Mouse (Mus musculus) midbrain, embryonic 11.5 days (tissue): ENCODE data around the gene Adprh. TPM values are rescaled to one million over a fixed set of nuclear protein-coding genes. Genes with fewer than 3 reads are reported as not detected.

Experiments used
- ATAC-seq: fragments of 200-750 bp; cut with Nextera tagmentation; 2 replicates; pipeline ENCODE4 v1.8.0; 2017; ENCODE audit warnings: moderate TSS enrichment, moderate library complexity; ENCODE audit not compliant: low FRiP score
- DNase-seq: peaks from one replicate; pipeline ENCODE4 v3.0.0; 2015; ENCODE audit warnings: low spot score; ENCODE audit errors: missing footprints
- H3K27ac ChIP-seq: fragments of 300-500 bp; sonication (generic); 2 replicates; pipeline ENCODE4 v1.5.1; 2014; ENCODE audit warnings: low read depth, low read length
- H3K27me3 ChIP-seq: fragments of 300-500 bp; sonication (generic); 2 replicates; pipeline ENCODE4 v1.6.1; 2014; ENCODE audit warnings: mild to moderate bottlenecking, low read length, moderate library complexity, mixed read lengths; ENCODE audit not compliant: control insufficient read depth, insufficient read depth
- H3K36me3 ChIP-seq: fragments of 300-500 bp; sonication (generic); 2 replicates; pipeline ENCODE4 v1.6.1; 2014; ENCODE audit warnings: mild to moderate bottlenecking, low read length, moderate library complexity, mixed read lengths; ENCODE audit not compliant: control insufficient read depth, insufficient read depth
- H3K4me1 ChIP-seq: fragments of 300-500 bp; sonication (generic); 2 replicates; pipeline ENCODE4 v1.6.1; 2014; ENCODE audit warnings: low read length; ENCODE audit not compliant: control insufficient read depth, insufficient read depth
- H3K4me2 ChIP-seq: fragments of 300-500 bp; sonication (generic); 2 replicates; pipeline ENCODE4 v1.6.1; 2014; ENCODE audit warnings: mild to moderate bottlenecking, moderate library complexity
- H3K4me3 ChIP-seq: fragments of 300-500 bp; sonication (generic); 2 replicates; pipeline ENCODE4 v1.5.1; 2014; ENCODE audit warnings: low read depth, low read length
- H3K9ac ChIP-seq: fragments of 300-500 bp; sonication (generic); 2 replicates; pipeline ENCODE4 v1.6.1; 2014; ENCODE audit warnings: low read length
- H3K9me3 ChIP-seq: fragments of 300-500 bp; sonication (generic); 2 replicates; pipeline ENCODE4 v1.6.1; 2016; ENCODE audit warnings: low read length; ENCODE audit not compliant: control insufficient read depth
- WGBS: fragments of 180-500 bp; shearing (Covaris S2); extraction: QIAGEN DNeasy Blood & Tissue Kit; methylation state at CpG from one replicate; pipeline ENCODE4 v1.1.7; 2014; 5-methylcytosine and 5-hydroxymethylcytosine counted together
- polyA plus RNA-seq: library from polyadenylated mRNA; unstranded; fragments of >200 nt; fragmentation: Nextera tagmentation; extraction: Ambion mirVana; gene quantifications from 2 replicates; pipeline ENCODE4 v1.2.1, GENCODE M21; 2014

The Adprh gene
- polyA plus RNA-seq, 1 experiment from 2014 or later = 134 TPM

- H3K9ac ChIP-seq = no peak overlapping the region
- DNase-seq (no peak), ATAC-seq (no peak)
- H3K9me3 ChIP-seq = no peaks in the 10 kb centered on the region
- 82% methylated on average over 6 of the region's 6 CpGs for WGBS
- no peak overlapping the region for H3K27ac ChIP-seq
- H3K27me3 ChIP-seq = no peaks in the 10 kb centered on the region
- no peak overlapping the region for H3K4me2 ChIP-seq
- no peaks in the 10 kb centered on the region for H3K4me1 ChIP-seq
- no peaks in the 10 kb centered on the region for H3K36me3 ChIP-seq
- H3K4me3 ChIP-seq = no peak overlapping the region
Observed at GRCm38 (mm10) chr16:38406708-38407107, 45.8 kb downstream of the Adprh start.

DNA sequence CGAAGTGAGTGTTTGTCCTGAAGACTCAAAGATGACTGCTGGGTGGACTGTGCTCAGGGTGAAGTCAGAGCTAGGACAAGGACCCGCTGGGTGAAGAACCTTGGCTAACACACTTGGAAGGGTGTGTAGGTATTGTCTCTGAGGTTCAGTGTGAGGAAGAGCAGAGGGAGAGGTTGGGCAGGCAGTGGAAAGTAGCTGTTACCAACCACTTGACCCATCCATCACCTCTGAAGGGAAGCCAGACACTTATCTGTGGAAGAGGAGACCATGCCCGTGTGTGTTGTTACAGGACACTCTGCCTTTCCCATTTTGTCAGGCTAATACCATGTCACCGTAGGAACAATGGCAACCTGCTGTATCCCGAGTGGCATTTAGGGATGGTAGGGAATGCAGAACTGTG is 46.2 kb downstream of the Adprh start:
- 78% methylated on average over 5 of the region's 5 CpGs for whole genome bisulfite sequencing
- DNase-seq (no peak), ATAC-seq (no peak)
- no peaks in the 10 kb centered on the region for H3K4me1 ChIP-seq
- H3K27me3 ChIP-seq = no peaks in the 10 kb centered on the region
- H3K4me2 ChIP-seq = no peak overlapping the region
- no peak overlapping the region for H3K9ac ChIP-seq
- no peaks in the 10 kb centered on the region for H3K9me3 ChIP-seq
- no peak overlapping the region for H3K4me3 ChIP-seq
- H3K36me3 ChIP-seq = no peaks in the 10 kb centered on the region
- no peak overlapping the region for H3K27ac ChIP-seq

DNA sequence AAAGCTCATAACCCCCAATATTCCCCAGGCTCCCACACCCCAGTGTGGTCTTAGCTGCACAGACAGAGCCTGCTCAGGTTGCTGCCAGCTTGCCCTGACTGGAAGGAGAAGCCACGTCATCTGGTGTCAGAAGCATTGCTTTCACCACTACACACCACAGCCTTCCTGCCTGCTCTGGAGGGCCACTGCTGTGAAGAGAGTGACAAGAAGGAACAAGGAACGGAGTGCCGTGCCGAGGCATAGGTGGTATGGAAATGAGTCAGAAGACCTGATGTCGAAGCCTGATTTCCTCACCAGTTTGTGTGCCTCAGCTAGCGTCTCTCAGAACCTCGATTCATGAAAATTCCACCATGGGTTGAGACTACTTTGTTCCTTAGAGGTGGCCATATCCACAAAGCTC is 48.9 kb downstream of the Adprh start:
- no peaks in the 10 kb centered on the region for H3K27me3 ChIP-seq
- DNase-seq (no peak), ATAC-seq (no peak)
- no peak overlapping the region for H3K4me2 ChIP-seq
- H3K4me1 ChIP-seq = peaks cover 7% of the 10 kb centered on the region; the same call in 1 of the 2 replicates
- no peak overlapping the region for H3K9ac ChIP-seq
- 90% methylated on average over 7 of the region's 7 CpGs for WGBS
- no peak overlapping the region for H3K27ac ChIP-seq
- H3K4me3 ChIP-seq = no peak overlapping the region
- H3K36me3 ChIP-seq = no peaks in the 10 kb centered on the region
- H3K9me3 ChIP-seq = no peaks in the 10 kb centered on the region

DNA sequence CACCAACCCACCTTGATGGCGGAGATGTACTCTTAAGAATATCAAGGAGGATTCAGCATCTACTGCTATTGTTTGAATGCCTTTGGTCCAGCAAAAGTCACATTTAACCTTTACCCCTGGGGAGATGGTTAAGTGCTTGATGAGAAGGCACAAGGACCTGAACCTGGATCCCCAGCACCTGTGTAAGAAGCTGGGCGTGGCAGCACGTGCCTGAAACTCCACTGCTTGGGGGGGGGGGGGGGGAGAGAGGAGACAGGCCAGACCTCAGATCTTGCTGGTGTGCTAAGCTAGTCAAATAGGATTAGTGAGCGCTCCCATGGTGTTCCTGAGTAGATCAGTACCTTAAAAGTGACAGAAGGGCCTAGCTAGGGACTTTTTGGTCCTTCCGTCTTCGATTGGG is 51.0 kb downstream of the Adprh start:
- no peak overlapping the region for H3K4me2 ChIP-seq
- H3K4me3 ChIP-seq = no peak overlapping the region
- no peak overlapping the region for H3K27ac ChIP-seq
- no peaks in the 10 kb centered on the region for H3K9me3 ChIP-seq
- H3K36me3 ChIP-seq = no peaks in the 10 kb centered on the region
- WGBS = 67% methylated on average over 6 of the region's 6 CpGs
- DNase-seq (no peak), ATAC-seq (no peak)
- H3K4me1 ChIP-seq = peaks cover 7% of the 10 kb centered on the region; the same call in 1 of the 2 replicates
- no peaks in the 10 kb centered on the region for H3K27me3 ChIP-seq
- no peak overlapping the region for H3K9ac ChIP-seq

DNA sequence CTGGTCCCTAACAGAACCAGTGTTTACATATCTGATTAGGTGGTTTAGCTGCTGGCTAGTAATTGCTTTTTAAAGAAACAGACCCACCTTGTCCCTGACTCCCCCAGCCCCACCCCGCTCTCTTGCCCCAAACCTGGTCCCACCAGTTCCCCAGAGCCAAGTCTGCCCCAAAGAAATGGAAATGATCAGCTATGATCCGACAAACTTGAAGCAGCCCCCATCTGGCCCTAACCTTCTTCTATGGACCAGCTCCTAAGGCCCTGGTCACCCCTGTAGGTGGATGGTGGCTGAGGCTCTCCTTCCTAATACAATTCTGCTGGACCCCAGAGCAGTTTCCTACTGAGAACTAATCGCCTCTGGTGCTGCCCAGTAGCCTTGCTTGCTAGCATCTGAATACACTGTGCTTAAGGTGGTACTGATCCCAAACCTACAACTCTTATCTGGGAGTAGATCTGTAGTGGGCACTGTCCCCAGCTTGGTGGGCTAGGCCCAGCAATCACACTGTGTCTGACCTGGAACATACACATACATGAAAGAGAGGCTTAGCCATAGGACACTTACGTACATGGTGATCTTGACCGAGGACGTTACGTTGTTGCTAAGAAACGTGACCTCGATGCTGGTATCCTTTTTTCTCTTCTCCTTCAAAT is 52.1 kb downstream of the Adprh start:
- DNase-seq = no peak
- H3K27ac ChIP-seq = no peak overlapping the region

DNA sequence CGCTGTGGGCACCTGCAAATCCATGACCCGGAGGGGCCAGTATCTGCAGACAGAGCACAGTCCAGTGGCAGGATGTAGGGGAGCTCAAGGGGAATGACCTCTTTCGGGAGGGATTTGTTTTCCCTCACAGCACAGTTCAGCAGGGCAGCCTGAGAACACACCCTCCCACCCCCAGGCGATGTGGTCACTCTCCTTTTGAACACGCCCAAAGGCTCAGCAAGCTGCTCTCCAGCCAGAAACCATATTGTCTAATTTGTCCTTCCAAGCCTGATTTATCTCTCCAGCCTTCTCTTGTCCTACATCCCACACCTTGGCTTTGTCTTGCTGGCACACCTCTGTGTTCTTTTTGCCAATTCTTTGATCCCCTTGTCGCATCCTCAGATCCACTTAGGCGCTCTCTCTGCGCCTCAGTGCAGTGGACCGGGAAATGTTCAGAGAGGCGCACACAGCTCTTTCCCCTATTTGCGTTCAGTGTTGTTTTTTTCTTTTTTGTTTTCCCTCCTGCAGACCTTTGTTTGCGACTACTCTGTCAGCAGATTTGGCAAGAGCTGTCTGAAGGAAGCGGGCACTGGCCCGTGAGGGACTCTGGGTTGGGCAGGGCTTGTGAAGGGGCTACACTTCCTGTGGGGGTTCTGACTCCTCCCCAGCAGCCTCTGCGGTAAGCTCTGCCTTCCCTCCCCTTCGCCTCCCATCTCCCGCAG is 52.8 kb downstream of the Adprh start:
- 11% methylated on average over 17 of the region's 17 CpGs for WGBS
- H3K27me3 ChIP-seq = no peaks in the 10 kb centered on the region
- peak overlapping the region; percentile 53 for H3K9ac ChIP-seq
- peak overlapping the region; percentile 53 for H3K4me2 ChIP-seq
- H3K4me3 ChIP-seq = peak overlapping the region; percentile 6; the same call in 1 of the 2 replicates
- no peaks in the 10 kb centered on the region for H3K9me3 ChIP-seq
- no peaks in the 10 kb centered on the region for H3K36me3 ChIP-seq
- ATAC-seq = peak; percentile 93
- peak; percentile 92 for DNase-seq
- H3K27ac ChIP-seq = peak overlapping the region; percentile 22
- peaks cover 7% of the 10 kb centered on the region; the same call in 1 of the 2 replicates for H3K4me1 ChIP-seq

More for the DNA sequence above, 52.1 kb downstream of the Adprh start:
- Histone ChIP-seq H3K4me2 (peak overlapping the region; percentile 53; the same call in 1 of the 2 replicates), H3K4me1 (peaks cover 7% of the 10 kb centered on the region; the same call in 1 of the 2 replicates), H3K36me3 (no peaks in the 10 kb centered on the region), H3K9ac (peak overlapping the region; percentile 53; the same call in 1 of the 2 replicates), H3K27me3 (no peaks in the 10 kb centered on the region), H3K9me3 (no peaks in the 10 kb centered on the region), H3K4me3 (no peak overlapping the region; the same call in 1 of the 2 replicates)
- WGBS = 75% methylated on average over 9 of the region's 9 CpGs
- peak; percentile 54 for ATAC-seq

DNA sequence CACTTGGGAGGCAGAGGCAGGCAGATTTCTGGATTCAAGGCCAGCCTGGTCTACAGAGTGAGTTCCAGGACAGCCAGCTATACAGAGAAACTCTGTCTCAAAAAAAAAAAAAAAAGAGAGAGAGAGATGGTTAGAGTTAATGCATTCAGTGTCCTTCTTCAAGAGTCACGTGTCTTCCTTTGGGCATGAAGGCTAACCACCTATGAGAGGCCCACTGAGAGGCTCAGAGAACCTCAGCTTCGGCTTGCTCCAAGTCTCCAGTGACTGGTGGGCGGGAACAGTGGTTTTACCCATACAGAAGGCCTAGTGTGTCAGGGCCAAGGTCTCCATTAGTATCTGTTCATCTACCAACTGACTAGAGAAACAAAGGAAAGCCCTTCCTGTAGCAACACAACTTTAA is 53.4 kb downstream of the Adprh start:
- H3K36me3 ChIP-seq = no peaks in the 10 kb centered on the region
- H3K4me3 ChIP-seq = no peak overlapping the region
- peaks cover 7% of the 10 kb centered on the region; the same call in 1 of the 2 replicates for H3K4me1 ChIP-seq
- 69% methylated on average over 3 of the region's 3 CpGs for WGBS
- H3K27ac ChIP-seq = peak overlapping the region; percentile 22; the same call in 1 of the 2 replicates
- no peaks in the 10 kb centered on the region for H3K27me3 ChIP-seq
- DNase-seq (peak; percentile 81), ATAC-seq (no peak)
- no peaks in the 10 kb centered on the region for H3K9me3 ChIP-seq
- H3K4me2 ChIP-seq = peak overlapping the region; percentile 53
- H3K9ac ChIP-seq = no peak overlapping the region; the same call in 1 of the 2 replicates

- H3K27me3 ChIP-seq = no peaks in the 10 kb centered on the region
- no peak overlapping the region for H3K4me2 ChIP-seq
- no peak overlapping the region for H3K4me3 ChIP-seq
- H3K9ac ChIP-seq = no peak overlapping the region
- ATAC-seq (no peak), DNase-seq (no peak)
- WGBS = 91% methylated on average over 6 of the region's 6 CpGs
- no peaks in the 10 kb centered on the region for H3K9me3 ChIP-seq
- peaks cover 7% of the 10 kb centered on the region; the same call in 1 of the 2 replicates for H3K4me1 ChIP-seq
- no peak overlapping the region for H3K27ac ChIP-seq
- no peaks in the 10 kb centered on the region for H3K36me3 ChIP-seq
Observed at GRCm38 (mm10) chr16:38398266-38398665, 54.2 kb downstream of the Adprh start.

GRCm38 (mm10) chr16:38396155-38396554 is 56.3 kb downstream of the Adprh start:
- no peak overlapping the region for H3K4me3 ChIP-seq
- ATAC-seq (no peak), DNase-seq (no peak)
- 89% methylated on average over 13 of the region's 13 CpGs for WGBS
- H3K4me2 ChIP-seq = no peak overlapping the region
- no peak overlapping the region for H3K9ac ChIP-seq
- no peak overlapping the region for H3K27ac ChIP-seq
- no peaks in the 10 kb centered on the region for H3K27me3 ChIP-seq
- H3K36me3 ChIP-seq = no peaks in the 10 kb centered on the region
- no peaks in the 10 kb centered on the region for H3K9me3 ChIP-seq
- H3K4me1 ChIP-seq = peaks cover 7% of the 10 kb centered on the region; the same call in 1 of the 2 replicates
